Mouse (Mus musculus): Measurements from ENCODE around the gene Ascl4. TPM values are rescaled to one million over a fixed set of nuclear protein-coding genes. Genes with fewer than 3 reads are reported as not detected.

The Ascl4 gene
- 0.19 and 0.33 TPM in 2 replicates for polyA plus RNA-seq (2015; fragmentation: Nextera tagmentation; extraction: Ambion mirVana)

DNA sequence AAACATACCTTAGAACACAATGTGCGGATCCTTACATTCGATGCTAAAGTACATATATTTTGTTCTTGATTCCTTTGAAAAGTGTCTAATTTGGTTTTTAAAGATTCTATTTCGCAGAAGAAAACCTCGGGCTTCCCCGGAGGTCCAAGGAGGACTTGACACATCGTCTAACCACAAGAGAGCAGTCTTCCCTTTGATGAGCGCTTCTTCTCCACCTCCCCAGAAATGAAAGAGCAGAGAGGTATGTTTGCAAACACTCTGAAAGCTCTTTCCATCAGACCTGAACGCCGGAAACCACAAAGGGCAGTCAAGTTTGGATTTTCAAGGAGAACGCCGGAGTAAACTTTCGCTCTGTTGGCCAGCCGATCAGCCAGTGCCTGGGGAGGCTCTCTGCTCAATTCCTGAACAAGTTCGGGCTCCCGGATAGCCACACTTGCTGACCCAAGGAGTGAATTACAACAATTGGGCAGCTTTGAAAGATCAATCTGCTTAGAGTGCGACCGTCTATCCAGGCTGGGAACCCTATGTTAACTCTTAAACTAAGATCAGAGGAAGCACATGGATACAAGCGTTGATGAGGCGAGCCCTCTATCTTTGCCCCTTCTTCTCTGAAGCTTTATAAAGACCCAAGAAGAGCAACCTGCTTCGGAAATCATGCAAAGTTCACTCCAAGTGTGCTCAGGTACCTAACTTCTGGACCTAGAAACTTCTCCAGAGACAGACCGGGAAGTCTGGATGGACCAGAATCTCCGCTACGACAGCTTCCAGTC, at the start of gene Ascl4:
Gene Ascl4, plus strand, starts transcription at position 6 of the 770 bp plus-strand sequence.
- H3K9me3 ChIP-seq, result no peaks in the 10 kb centered on the region
- ATAC-seq (ENCODE audit: borderline replicate concordance, extremely low read depth, low FRiP score, low TSS enrichment), result peak; percentile 19; the same call in 1 of the 2 replicates
- H3K36me3 ChIP-seq, result no peaks in the 10 kb centered on the region
- 1% methylated on average over 23 of the region's 23 CpGs for WGBS
- peaks cover 21% of the 10 kb centered on the region for H3K27me3 ChIP-seq
- H3K9ac ChIP-seq, result peak within 1 kb of the TSS; percentile 35; the same call in 1 of the 2 replicates
- H3K4me2 ChIP-seq, result peak within 1 kb of the TSS; percentile 96
- H3K27ac ChIP-seq, result no peak within 1 kb of the TSS
- H3K4me3 ChIP-seq, result peak within 1 kb of the TSS; percentile 54
- H3K4me1 ChIP-seq, result peaks cover 20% of the 10 kb centered on the region; the same call in 1 of the 2 replicates

DNA sequence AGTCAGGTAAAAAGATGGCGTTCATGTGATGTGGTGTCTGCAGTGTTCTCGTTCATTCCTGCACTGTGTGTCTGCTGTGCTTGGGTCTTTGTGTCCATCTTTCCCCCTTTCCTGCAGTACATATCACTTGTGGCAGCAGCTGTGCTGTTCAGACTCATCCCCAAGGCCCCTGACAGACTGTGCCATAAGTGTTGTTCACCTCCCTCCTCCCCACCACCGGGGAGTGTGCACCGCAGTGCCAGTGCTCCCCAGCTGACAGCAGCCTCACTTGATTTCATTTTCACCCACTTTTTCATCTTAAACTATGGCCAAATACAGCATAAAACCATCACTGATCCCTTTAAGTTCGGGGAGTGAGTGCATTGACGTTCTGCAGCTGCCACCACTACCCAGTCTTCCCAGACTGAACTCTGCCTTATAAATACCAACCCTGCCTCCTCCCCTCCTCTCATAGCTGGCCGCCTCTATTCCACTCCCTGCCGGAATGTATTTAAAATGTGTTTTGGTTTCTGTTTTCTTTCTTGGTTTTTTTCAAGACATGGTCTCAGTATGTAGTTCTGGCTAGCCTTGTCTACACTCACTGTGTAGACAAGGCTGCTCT, 47.5 kb upstream of the Ascl4 start:
- 64% methylated on average over 8 of the region's 8 CpGs for WGBS
- H3K9ac ChIP-seq, result no peak overlapping the region
- H3K4me3 ChIP-seq, result no peak overlapping the region
- H3K27me3 ChIP-seq, result no peaks in the 10 kb centered on the region
- no peaks in the 10 kb centered on the region for H3K4me1 ChIP-seq
- H3K9me3 ChIP-seq, result no peaks in the 10 kb centered on the region
- H3K36me3 ChIP-seq, result peaks cover 85% of the 10 kb centered on the region
- no peak overlapping the region for H3K4me2 ChIP-seq
- ATAC-seq (ENCODE audit: borderline replicate concordance, extremely low read depth, low FRiP score, low TSS enrichment), result no peak
- no peak overlapping the region for H3K27ac ChIP-seq

DNA sequence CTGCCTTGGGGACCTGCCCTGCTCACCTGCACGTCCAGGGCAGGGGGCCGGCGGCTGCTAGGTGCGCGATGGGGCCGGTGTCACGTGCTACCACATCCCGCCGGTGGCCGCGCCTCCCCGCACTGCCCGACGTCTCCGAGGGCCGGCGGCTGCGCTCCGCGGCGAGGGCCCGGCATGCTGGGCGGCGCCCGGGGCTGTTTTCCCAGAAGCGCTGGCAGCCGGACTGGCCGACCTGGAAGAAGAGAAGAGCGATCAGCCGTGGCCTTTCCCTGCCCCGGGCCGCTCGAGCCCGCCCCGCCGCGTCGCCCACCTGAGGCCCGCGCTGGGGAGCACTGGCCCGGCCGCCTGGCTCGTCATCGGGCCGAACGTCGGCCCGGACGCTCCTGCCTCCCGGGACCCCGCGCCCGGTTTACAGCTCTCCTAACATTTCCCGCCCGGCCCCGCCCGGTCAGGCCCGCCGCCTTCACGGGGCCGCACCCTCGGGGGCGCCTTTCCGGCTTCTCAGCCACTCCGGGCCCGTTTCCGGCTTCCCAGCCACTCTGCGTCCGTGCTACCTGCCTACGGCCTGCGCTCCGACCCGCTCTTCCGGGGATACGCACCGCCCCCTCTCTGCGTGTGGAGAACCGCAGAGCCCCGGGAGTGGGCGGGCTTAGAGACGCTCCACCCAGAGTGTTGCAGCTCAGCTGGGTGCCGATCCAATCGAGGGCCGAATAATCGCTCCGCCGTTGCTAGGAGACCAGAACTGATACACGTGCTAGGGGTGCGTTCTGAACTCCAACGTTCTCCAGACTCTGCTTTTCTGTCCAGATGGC, 10.8 kb upstream of the Ascl4 start, which contains the start of gene Prdm4:
Gene Prdm4, minus strand, starts transcription at position 645 of the 812 bp plus-strand sequence.
- peaks cover 25% of the 10 kb centered on the region for H3K36me3 ChIP-seq
- peak; percentile 100 for ATAC-seq (ENCODE audit: borderline replicate concordance, extremely low read depth, low FRiP score, low TSS enrichment)
- under 1% methylated on average over 89 of the region's 90 CpGs for WGBS
- H3K4me2 ChIP-seq, result peak within 1 kb of the TSS; percentile 83
- H3K27ac ChIP-seq, result peak within 1 kb of the TSS; percentile 88
- no peaks in the 10 kb centered on the region; the same call in 1 of the 2 replicates for H3K27me3 ChIP-seq
- peak within 1 kb of the TSS; percentile 96 for H3K4me3 ChIP-seq
- no peaks in the 10 kb centered on the region for H3K9me3 ChIP-seq
- H3K9ac ChIP-seq, result peak within 1 kb of the TSS; percentile 81
- peaks cover 14% of the 10 kb centered on the region for H3K4me1 ChIP-seq

DNA sequence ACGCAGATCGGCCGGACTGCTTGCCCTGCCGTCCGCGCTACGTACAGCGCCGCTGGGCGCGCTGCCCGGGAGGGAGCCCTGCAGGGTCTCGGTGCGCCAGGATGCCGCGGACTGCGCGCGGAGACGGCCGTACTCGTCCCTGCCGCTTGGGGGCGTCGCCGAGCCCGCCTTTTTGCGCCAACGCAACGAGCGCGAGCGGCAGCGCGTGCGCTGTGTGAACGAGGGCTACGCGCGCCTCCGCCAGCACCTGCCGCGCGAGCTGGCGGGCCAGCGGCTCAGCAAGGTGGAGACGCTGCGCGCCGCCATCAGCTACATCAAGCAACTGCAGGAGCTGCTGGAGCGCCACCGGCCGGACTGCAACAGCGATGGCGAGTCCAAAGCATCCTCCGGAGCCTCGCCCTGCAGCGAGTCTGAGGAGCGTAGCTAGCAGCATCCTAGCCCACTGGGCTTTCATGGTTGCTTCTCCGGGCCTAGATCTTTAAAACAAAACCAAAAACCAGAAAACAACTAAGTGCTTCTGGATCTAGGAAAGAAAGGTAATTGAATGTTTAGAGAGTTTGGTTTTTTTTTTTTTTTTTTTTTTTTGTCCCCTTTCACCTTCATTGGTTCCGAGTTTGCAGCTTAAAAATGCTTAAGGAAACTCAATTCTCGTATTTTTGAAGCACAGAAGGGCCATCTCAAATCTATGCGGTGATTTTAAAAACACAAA, 1.2 kb downstream of the Ascl4 start:
- peak; percentile 79 for ATAC-seq (ENCODE audit: borderline replicate concordance, extremely low read depth, low FRiP score, low TSS enrichment)
- no peaks in the 10 kb centered on the region for H3K9me3 ChIP-seq
- WGBS, result under 1% methylated on average over 63 of the region's 63 CpGs
- H3K4me3 ChIP-seq, result peak overlapping the region; percentile 54
- H3K4me2 ChIP-seq, result peak overlapping the region; percentile 96
- no peaks in the 10 kb centered on the region for H3K36me3 ChIP-seq
- H3K27me3 ChIP-seq, result peaks cover 21% of the 10 kb centered on the region
- H3K27ac ChIP-seq, result no peak overlapping the region
- H3K4me1 ChIP-seq, result peaks cover 20% of the 10 kb centered on the region; the same call in 1 of the 2 replicates
- peak overlapping the region; percentile 35; the same call in 1 of the 2 replicates for H3K9ac ChIP-seq

DNA sequence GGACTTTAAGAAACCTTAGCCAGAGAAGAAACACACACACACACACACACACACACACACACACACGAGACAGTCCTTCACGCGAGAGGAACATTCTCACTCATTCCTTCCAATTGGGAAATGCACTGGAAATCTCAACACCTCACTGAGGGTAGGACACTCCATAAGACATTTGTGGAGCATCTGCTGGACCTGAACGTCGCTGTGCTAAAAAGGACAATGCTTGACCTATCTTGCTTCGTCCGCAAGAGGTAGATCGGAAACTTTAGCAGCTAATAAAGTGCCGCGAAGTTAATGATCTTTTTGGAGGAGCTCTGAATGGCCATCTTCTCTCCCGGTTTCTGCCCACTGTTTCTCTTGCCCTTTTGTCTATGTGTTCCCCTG, 1.7 kb downstream of the Ascl4 start:
- peaks cover 20% of the 10 kb centered on the region; the same call in 1 of the 2 replicates for H3K4me1 ChIP-seq
- peak overlapping the region; percentile 54 for H3K4me3 ChIP-seq
- H3K9ac ChIP-seq, result no peak overlapping the region
- H3K4me2 ChIP-seq, result peak overlapping the region; percentile 96
- H3K9me3 ChIP-seq, result no peaks in the 10 kb centered on the region
- peaks cover 19% of the 10 kb centered on the region for H3K27me3 ChIP-seq
- no peak for ATAC-seq (ENCODE audit: borderline replicate concordance, extremely low read depth, low FRiP score, low TSS enrichment)
- H3K27ac ChIP-seq, result no peak overlapping the region
- no peaks in the 10 kb centered on the region for H3K36me3 ChIP-seq
- 39% methylated on average over 11 of the region's 11 CpGs for WGBS

DNA sequence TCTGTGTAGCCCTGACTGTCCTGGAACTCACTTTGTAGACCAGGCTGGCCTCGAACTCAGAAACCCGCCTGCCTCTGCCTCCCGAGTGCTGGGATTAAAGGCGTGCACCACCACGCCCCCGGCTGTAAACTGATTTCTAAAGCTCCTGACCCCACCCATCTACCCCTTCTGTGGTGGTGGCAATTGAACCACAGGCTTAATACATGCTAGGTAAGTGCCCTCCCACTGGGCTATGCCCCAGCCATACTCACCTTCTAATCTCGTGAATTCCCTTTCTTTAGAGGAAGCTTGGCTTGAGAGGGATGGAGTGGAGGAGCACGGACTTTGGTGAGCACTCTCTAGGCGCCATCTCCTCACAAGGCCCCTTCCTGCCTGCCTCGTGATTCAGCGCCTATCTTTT, 2.5 kb downstream of the Ascl4 start:
- 82% methylated on average over 11 of the region's 11 CpGs for WGBS
- Histone ChIP-seq H3K4me2 (no peak overlapping the region), H3K27me3 (peaks cover 19% of the 10 kb centered on the region)

DNA sequence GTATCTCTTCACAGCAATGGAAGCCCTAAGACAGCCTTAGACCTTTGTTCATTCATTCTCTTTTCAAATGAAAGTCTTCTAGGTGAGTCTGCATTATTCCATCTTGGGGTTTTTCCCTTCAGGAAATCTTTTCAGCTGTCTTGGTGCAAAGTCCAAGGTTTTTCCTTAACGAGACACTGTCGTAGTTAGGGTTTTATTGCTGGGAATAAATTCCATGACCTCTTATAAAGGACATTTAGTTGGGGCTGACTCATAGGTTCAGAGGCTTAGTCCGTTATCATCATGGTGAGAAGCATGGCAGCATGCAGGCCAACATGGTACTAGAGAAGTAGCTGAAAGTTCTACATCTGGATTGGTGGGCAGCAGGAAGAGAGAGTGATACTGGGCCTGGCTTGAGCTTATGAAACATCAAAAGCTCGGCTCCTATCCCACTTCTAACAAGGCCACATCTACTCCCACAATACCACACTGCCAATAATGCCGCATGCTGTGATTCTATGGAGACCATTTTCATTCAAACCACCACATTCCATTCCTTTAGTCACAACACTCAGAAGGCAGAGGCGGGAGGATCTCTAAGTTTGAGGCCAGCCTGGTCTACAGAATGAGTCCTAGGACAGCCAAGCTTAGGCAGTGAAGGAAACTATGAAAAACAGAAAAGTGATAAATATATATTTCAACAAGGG, 8.9 kb downstream of the Ascl4 start:
- WGBS, result 95% methylated on average over 6 of the region's 6 CpGs
- Histone ChIP-seq H3K27me3 (no peaks in the 10 kb centered on the region), H3K27ac (no peak overlapping the region), H3K9ac (no peak overlapping the region), H3K4me2 (no peak overlapping the region), H3K4me3 (no peak overlapping the region), H3K4me1 (no peaks in the 10 kb centered on the region), H3K9me3 (no peaks in the 10 kb centered on the region), H3K36me3 (peaks cover 54% of the 10 kb centered on the region)
- ATAC-seq (ENCODE audit: borderline replicate concordance, extremely low read depth, low FRiP score, low TSS enrichment), result no peak

More for the DNA sequence above, 2.5 kb downstream of the Ascl4 start:
- ATAC-seq (ENCODE audit: borderline replicate concordance, extremely low read depth, low FRiP score, low TSS enrichment), result no peak
- H3K9me3 ChIP-seq, result no peaks in the 10 kb centered on the region
- peaks cover 20% of the 10 kb centered on the region; the same call in 1 of the 2 replicates for H3K4me1 ChIP-seq
- H3K9ac ChIP-seq, result no peak overlapping the region
- H3K4me3 ChIP-seq, result no peak overlapping the region
- no peaks in the 10 kb centered on the region for H3K36me3 ChIP-seq
- no peak overlapping the region for H3K27ac ChIP-seq

DNA sequence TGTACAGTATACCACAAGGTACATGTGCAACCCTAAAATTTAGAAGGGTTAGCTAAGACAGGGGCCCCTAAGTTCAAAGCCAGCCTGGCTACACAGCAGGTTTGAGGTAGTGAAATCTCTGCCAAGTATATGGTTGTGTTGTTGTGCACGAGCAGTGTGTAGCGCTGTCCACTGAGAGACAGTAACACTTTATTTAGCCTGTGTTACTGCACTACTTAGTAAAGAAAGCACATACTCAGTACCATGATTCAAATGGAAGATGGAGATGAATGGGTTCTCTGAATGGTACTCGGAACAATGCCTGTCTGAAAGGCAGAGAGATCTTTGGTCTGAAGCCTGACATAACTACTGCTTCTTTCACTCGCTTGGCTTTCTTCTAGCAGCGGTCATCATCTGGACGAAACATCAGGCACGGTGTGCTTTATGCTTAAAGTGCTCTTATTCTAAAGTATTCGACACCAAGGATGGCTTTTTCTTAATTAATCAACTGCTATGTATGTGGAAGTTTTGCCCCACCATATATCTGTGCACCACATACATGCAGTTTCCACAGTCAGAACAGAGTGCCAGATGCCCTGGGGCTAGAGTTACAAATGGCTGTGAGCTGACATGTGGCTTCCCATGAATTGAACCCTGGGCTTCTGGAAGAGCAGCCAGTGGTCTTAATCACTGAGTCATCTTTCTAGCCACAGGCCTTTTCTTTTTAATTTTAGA, 21.2 kb downstream of the Ascl4 start:
- H3K9me3 ChIP-seq, result no peaks in the 10 kb centered on the region
- no peak overlapping the region for H3K9ac ChIP-seq
- H3K27ac ChIP-seq, result no peak overlapping the region
- H3K4me1 ChIP-seq, result peaks cover 2% of the 10 kb centered on the region; the same call in 1 of the 2 replicates
- 94% methylated on average over 8 of the region's 8 CpGs for WGBS
- no peak for ATAC-seq (ENCODE audit: borderline replicate concordance, extremely low read depth, low FRiP score, low TSS enrichment)
- H3K4me3 ChIP-seq, result no peak overlapping the region
- no peak overlapping the region for H3K4me2 ChIP-seq
- H3K27me3 ChIP-seq, result no peaks in the 10 kb centered on the region
- H3K36me3 ChIP-seq, result peaks cover 85% of the 10 kb centered on the region

DNA sequence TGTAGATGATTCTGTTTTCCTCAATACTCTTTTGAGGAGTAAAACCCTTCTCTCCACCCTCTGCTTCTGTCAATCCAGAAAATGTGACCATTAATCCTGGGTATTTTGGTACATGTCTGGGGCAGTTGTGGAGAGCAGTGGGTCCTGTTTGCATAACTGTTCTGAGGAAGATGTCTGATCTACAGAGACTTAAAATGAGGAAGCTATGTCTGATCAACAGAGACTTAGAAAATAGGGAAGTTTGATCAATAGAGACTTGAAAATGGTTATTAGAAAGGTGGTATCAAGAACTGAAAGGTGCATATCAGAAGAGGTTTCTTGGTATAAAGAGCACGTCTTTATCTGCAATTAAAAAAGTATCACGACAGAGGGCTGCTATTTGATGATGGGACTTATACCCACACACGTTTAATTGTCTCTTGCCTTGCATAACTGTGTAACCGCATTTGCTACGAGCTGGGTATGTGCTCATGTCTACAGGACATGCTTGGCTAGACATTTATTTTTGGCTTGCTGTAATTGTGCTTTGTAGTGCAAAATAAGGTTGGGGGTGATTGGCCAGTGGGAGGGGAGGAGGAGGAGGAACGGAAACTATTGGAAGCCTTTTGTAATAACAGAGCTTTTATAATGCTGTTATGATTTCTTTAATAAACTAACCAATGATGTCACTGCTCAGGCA, 24.4 kb downstream of the Ascl4 start:
- WGBS, result 85% methylated on average over 6 of the region's 6 CpGs
- Histone ChIP-seq H3K9me3 (no peaks in the 10 kb centered on the region), H3K4me1 (peaks cover 24% of the 10 kb centered on the region), H3K27me3 (no peaks in the 10 kb centered on the region), H3K4me2 (no peak overlapping the region), H3K27ac (no peak overlapping the region), H3K36me3 (peaks cover 64% of the 10 kb centered on the region), H3K9ac (no peak overlapping the region), H3K4me3 (no peak overlapping the region)
- ATAC-seq (ENCODE audit: borderline replicate concordance, extremely low read depth, low FRiP score, low TSS enrichment), result no peak

DNA sequence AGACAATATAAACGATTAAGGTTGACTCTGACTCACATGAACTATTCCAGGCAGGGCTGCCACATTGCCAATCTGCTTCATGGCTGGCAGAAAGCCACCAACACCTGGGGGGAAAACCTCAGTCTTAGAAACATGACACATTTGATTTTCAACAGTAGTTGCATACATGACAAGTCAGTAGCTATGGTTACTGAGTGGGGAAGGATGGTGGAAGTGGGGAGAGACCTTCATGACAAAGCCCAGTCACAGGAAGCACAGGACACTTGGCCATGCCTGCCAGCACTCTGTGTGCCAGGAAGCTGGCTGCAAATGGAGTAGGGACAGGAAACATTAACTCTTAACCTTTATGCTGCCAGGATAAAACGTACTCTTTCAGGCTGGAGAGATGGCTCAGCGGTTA, 25.9 kb downstream of the Ascl4 start:
- Histone ChIP-seq H3K9ac (no peak overlapping the region), H3K4me1 (peaks cover 24% of the 10 kb centered on the region), H3K9me3 (no peaks in the 10 kb centered on the region), H3K27me3 (no peaks in the 10 kb centered on the region), H3K27ac (no peak overlapping the region), H3K36me3 (peaks cover 55% of the 10 kb centered on the region), H3K4me2 (no peak overlapping the region), H3K4me3 (no peak overlapping the region)
- 64% methylated on average over 3 of the region's 3 CpGs for WGBS
- ATAC-seq (ENCODE audit: borderline replicate concordance, extremely low read depth, low FRiP score, low TSS enrichment), result no peak
